Mouse (Mus musculus) liver, embryonic 11.5 days (tissue): ENCODE measurements around the gene Rcan1. TPM values are rescaled to one million over a fixed set of nuclear protein-coding genes. Genes with fewer than 3 reads are reported as not detected.
"Not testable (repeated sequence)": the region's sequence is repeated elsewhere in the genome, so short reads cannot be mapped to it uniquely, and the experiment has no call there.

ENCODE experiments used
- ATAC-seq: fragments of 200-750 bp; cut with Nextera tagmentation; replicated peaks from 2 replicates; pipeline ENCODE4 v1.8.0; 2017; ENCODE audit warnings: moderate number of reproducible peaks, mild to moderate bottlenecking, moderate TSS enrichment, moderate library complexity; ENCODE audit not compliant: low FRiP score
- DNase-seq: peaks from one replicate; pipeline ENCODE4 v3.0.0-alpha.2; 2017; ENCODE audit warnings: low spot score
- H3K27ac ChIP-seq: fragments of 300-500 bp; sonication (generic); 2 replicates; pipeline ENCODE4 v1.5.1; 2014; ENCODE audit warnings: mild to moderate bottlenecking, low read depth, low read length, control low read depth
- H3K27me3 ChIP-seq: fragments of 300-500 bp; sonication (generic); replicated peaks from 2 replicates; pipeline ENCODE4 v1.6.1; 2014; ENCODE audit warnings: low read length, mixed read lengths; ENCODE audit not compliant: control insufficient read depth, insufficient read depth
- H3K36me3 ChIP-seq: fragments of 300-500 bp; sonication (generic); 2 replicates; pipeline ENCODE4 v1.6.1; 2014; ENCODE audit warnings: mild to moderate bottlenecking, low read length, moderate library complexity, mixed read lengths; ENCODE audit not compliant: control insufficient read depth, insufficient read depth
- H3K4me1 ChIP-seq: fragments of 300-500 bp; sonication (generic); replicated peaks from 2 replicates; pipeline ENCODE4 v1.6.1; 2014; ENCODE audit warnings: low read length, mixed read lengths; ENCODE audit not compliant: control insufficient read depth, insufficient read depth
- H3K4me2 ChIP-seq: fragments of 300-500 bp; sonication (generic); 2 replicates; pipeline ENCODE4 v1.6.1; 2014; ENCODE audit warnings: mild to moderate bottlenecking, control low read depth, moderate library complexity
- H3K4me3 ChIP-seq: fragments of 300-500 bp; sonication (generic); 2 replicates; pipeline ENCODE4 v1.5.1; 2014; ENCODE audit warnings: low read depth, low read length, control low read depth
- H3K9ac ChIP-seq: fragments of 300-500 bp; sonication (generic); 2 replicates; pipeline ENCODE4 v1.6.1; 2014; ENCODE audit warnings: low read depth, low read length, control low read depth
- H3K9me3 ChIP-seq: fragments of 300-500 bp; sonication (generic); 2 replicates; pipeline ENCODE4 v1.6.1; 2016; ENCODE audit warnings: low read length, inconsistent platforms, mixed read lengths; ENCODE audit not compliant: control insufficient read depth
- WGBS: fragments of 180-500 bp; shearing (Covaris S2); extraction: QIAGEN DNeasy Blood & Tissue Kit; methylation state at CpG from one replicate; pipeline ENCODE4 v1.1.7; 2014; 5-methylcytosine and 5-hydroxymethylcytosine counted together
- polyA plus RNA-seq: library from polyadenylated mRNA; unstranded; fragments of >200 nt; fragmentation: Nextera tagmentation; extraction: Ambion mirVana; gene quantifications from 2 replicates; pipeline ENCODE4 v1.2.1, GENCODE M21; 2014

The Rcan1 gene
- 21.6 and 21.9 TPM in 2 replicates for polyA plus RNA-seq

DNA sequence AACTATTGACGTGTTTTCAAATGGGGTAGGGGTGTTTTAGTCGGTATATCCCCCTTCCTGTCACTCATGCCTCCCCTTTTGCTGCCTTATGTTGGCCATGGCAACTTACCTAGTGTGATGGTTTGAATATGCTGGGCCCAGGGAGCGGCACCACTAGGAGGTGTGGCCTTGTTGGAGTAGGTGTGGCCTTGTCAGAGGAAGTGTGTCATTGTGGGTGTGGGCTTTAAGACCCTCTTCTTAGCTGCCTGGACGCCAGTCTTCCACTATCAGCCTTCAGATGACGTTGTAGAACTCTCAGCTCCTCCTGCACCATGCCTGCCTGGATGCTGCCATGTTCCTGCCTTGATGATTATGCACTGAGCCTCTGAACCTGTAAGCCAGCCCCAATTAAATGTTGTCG, at the start of gene Rcan1:
Rcan1 (minus strand) TSS at position 162 of the 400 bp plus-strand sequence.
- ATAC-seq: no peak
- no peaks in the 10 kb centered on the region; the same call in 1 of the 2 replicates for H3K4me1 ChIP-seq
- H3K9ac ChIP-seq: no peak within 1 kb of the TSS

DNA sequence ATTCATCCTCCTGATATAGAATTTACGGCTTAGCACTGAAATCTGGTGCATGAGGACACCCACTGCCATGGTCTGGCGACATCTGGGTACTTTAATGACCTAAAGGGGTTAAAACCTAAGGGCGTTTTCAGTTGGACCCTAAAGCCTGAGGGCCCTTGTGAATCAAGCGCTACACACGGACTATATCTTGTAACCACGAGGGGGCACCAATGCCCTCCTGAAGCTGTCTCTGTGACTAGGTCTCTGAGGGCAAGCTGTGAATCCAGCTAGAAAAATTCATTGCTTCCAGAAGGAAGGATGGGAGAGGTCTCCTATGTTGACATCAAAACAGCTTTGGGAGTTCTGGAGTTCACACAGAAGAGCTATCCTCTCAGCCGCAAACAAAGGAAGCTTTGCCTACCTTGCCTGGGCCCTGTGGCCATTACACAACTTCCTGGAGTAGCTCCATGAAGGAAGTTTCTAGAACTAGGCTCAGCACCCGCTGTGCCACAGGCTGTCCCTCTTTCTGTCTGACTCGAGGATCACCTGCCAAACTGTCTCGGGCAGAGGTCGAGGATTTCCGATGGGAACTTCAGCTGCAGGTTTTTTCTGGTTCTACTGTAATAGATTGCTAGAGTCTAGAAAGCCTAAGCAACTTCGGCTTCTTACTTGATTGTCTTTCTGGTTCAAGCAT, 49.3 kb upstream of the Rcan1 start:
- DNase-seq (no peak), ATAC-seq (no peak)
- 43% methylated on average over 13 of the region's 13 CpGs for WGBS
- H3K27ac ChIP-seq: no peak overlapping the region
- no peak overlapping the region for H3K9ac ChIP-seq
- H3K4me1 ChIP-seq: no peaks in the 10 kb centered on the region; the same call in 1 of the 2 replicates
- no peaks in the 10 kb centered on the region for H3K9me3 ChIP-seq
- no peak overlapping the region for H3K4me2 ChIP-seq
- H3K4me3 ChIP-seq: no peak overlapping the region
- no peaks in the 10 kb centered on the region for H3K27me3 ChIP-seq
- no peaks in the 10 kb centered on the region for H3K36me3 ChIP-seq

More for the DNA sequence above, at the start of gene Rcan1:
- DNase-seq: no peak
- Histone ChIP-seq H3K27ac (no peak within 1 kb of the TSS), H3K27me3 (no peaks in the 10 kb centered on the region), H3K36me3 (no peaks in the 10 kb centered on the region), H3K4me2 (no peak within 1 kb of the TSS), H3K9me3 (no peaks in the 10 kb centered on the region), H3K4me3 (no peak within 1 kb of the TSS)
- 60% methylated on average over 6 of the region's 6 CpGs for WGBS

DNA sequence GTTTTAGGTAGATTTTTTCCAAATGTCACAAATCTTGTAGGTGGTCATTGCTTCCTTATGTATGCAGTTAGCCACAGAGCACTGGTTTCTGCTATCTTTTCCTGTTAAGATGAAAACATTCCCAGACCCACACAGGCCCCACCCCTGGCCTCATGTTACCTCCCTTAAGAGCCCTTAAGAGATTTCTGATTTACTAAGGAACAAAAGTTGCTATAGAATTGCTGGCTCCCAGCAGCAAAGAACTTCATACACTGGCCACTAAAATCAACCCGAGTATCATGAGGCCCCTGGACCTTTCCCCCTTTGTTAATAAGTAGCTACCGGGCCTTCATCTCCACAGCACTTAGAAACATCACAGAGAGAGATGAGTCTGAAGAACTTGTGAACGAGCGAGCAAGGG, 48.1 kb upstream of the Rcan1 start:
- H3K27ac ChIP-seq: no peak overlapping the region
- H3K27me3 ChIP-seq: no peaks in the 10 kb centered on the region
- DNase-seq (no peak), ATAC-seq (no peak)
- no peak overlapping the region for H3K4me3 ChIP-seq
- no peaks in the 10 kb centered on the region for H3K36me3 ChIP-seq
- H3K4me1 ChIP-seq: no peaks in the 10 kb centered on the region; the same call in 1 of the 2 replicates
- 65% methylated on average over 4 of the region's 4 CpGs for WGBS
- H3K9me3 ChIP-seq: no peaks in the 10 kb centered on the region
- no peak overlapping the region for H3K4me2 ChIP-seq
- H3K9ac ChIP-seq: no peak overlapping the region

- 80% methylated on average over 9 of the region's 9 CpGs for WGBS
- no peaks in the 10 kb centered on the region for H3K9me3 ChIP-seq
- no peaks in the 10 kb centered on the region for H3K36me3 ChIP-seq
- ATAC-seq: no peak
- no peak for DNase-seq
- no peaks in the 10 kb centered on the region; the same call in 1 of the 2 replicates for H3K4me1 ChIP-seq
- no peak overlapping the region for H3K9ac ChIP-seq
- no peak overlapping the region for H3K4me3 ChIP-seq
- no peak overlapping the region for H3K4me2 ChIP-seq
- H3K27ac ChIP-seq: no peak overlapping the region
- no peaks in the 10 kb centered on the region for H3K27me3 ChIP-seq
These were observed 45.5 kb upstream of the Rcan1 start for GRCm38 (mm10) chr16:92516139-92516538.

DNA sequence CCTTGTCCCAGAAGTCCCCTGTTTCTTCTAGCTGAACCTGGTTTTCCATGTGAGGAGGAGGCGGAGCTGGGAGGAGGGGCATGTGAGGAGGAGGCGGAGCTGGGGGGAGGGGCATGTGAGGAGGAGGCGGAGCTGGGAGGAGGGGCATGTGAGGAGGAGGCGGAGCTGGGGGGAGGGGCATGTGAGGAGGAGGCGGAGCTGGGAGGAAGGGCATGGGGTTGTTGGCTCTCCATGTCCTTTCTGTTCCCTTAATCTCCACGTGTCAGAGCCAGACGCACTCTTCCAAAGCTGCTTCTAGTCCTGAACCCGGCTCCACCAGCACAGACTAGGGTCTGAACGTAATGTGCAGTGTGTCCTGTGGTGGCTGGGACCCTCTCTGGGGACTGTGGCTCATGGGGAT, 44.2 kb upstream of the Rcan1 start:
- H3K27me3 ChIP-seq, DNase-seq, H3K9me3 ChIP-seq, H3K4me1 ChIP-seq, H3K27ac ChIP-seq, ATAC-seq, H3K4me2 ChIP-seq, H3K36me3 ChIP-seq, H3K4me3 ChIP-seq, H3K9ac ChIP-seq: not testable (repeated sequence)
- WGBS: 70% methylated on average over 9 of the region's 9 CpGs

GRCm38 (mm10) chr16:92511773-92512391, 41.2 kb upstream of the Rcan1 start:
- Histone ChIP-seq H3K4me1 (no peaks in the 10 kb centered on the region), H3K36me3 (no peaks in the 10 kb centered on the region), H3K27me3 (0 out of 2 replicates have a peak, but pooled peaks cover 3% of the 10 kb centered on the region), H3K27ac (no peak overlapping the region), H3K4me3 (no peak overlapping the region), H3K9me3 (no peaks in the 10 kb centered on the region), H3K4me2 (no peak overlapping the region), H3K9ac (no peak overlapping the region)
- DNase-seq: no peak
- 66% methylated on average over 5 of the region's 5 CpGs for WGBS
- ATAC-seq: peak; percentile 34; the same call in 1 of the 2 replicates

- ATAC-seq (no peak), DNase-seq (no peak)
- H3K4me2 ChIP-seq: no peak overlapping the region
- H3K9me3 ChIP-seq: no peaks in the 10 kb centered on the region
- H3K4me3 ChIP-seq: no peak overlapping the region
- 77% methylated on average over 13 of the region's 13 CpGs for WGBS
- H3K4me1 ChIP-seq: no peaks in the 10 kb centered on the region
- no peak overlapping the region for H3K27ac ChIP-seq
- no peak overlapping the region for H3K9ac ChIP-seq
- 0 out of 2 replicates have a peak, but pooled peaks cover 3% of the 10 kb centered on the region for H3K27me3 ChIP-seq
- H3K36me3 ChIP-seq: no peaks in the 10 kb centered on the region
These were observed 40.4 kb upstream of the Rcan1 start for GRCm38 (mm10) chr16:92510835-92511772.

DNA sequence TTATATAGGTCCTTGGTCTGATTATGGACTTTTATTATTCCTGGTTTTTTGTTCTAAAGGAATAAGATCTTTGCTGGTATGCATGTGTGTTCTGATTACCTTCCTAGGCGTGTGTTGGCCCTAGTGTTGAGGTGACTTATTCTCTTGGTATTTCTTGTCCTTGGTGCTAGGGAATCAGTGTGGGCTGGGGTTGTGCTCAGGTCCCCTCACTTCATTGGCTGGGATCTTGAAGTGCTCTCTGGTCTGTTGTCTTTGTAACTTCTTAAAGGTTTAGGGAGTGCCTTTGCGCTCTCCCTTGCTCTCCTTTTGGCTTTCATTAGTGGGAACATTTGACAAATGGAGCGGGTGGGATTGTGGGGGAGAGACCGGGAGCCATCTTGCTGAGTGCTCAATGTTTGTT, 36.9 kb upstream of the Rcan1 start:
- Histone ChIP-seq H3K9ac (no peak overlapping the region), H3K27me3 (0 out of 2 replicates have a peak, but pooled peaks cover 3% of the 10 kb centered on the region), H3K4me1 (no peaks in the 10 kb centered on the region), H3K27ac (no peak overlapping the region), H3K4me3 (no peak overlapping the region), H3K4me2 (no peak overlapping the region), H3K36me3 (no peaks in the 10 kb centered on the region), H3K9me3 (no peaks in the 10 kb centered on the region)
- ATAC-seq: no peak
- DNase-seq: no peak
- 82% methylated on average over 4 of the region's 4 CpGs for WGBS
